Mouse (Mus musculus): ENCODE measurements around the gene Pnldc1.

DNA sequence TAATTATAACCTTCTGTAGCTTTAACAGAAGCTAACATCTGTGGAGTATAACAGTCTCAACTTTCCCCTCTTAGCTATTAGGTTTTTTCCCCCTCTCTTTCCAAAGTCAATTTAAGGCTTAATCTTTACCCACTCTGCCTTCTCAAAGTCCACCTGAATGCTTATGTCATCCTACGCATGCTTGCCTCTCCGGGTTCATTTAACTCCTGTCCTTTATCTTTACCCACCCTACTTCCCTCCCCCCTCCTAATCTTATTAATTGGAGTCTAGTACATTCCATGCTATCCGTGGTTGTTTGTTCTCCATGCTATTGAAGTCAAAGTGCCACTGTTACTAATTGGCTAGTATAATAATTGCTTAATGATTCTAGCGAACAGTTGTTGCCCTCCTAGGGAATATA lies 25.7 kb upstream of the Pnldc1 start:
- TF ChIP-seq CTCF (IDR thresholded peaks at IDR 0.05; ENCODE audit: low read depth): no peak
- TF ChIP-seq EP300 (IDR thresholded peaks at IDR 0.05; ENCODE audit: low read depth): no peak

All from heart, postnatal 0 days (tissue).